Mouse (Mus musculus) liver, adult 2 months (tissue): ENCODE results near the gene Gins2.

ENCODE experiments used
- CTCF ChIP-seq: fragments of 200-500 bp; IDR thresholded peaks from 2 replicates; pipeline ENCODE4 v1.5.1; 2011; ENCODE audit warnings: low read depth, low read length, control low read depth
- POLR2A ChIP-seq: fragments of 200-500 bp; IDR thresholded peaks from 2 replicates; pipeline ENCODE4 v1.6.1; 2011; ENCODE audit warnings: low read length, control low read depth; ENCODE audit not compliant: insufficient read depth; ENCODE audit errors: extremely low read depth

GRCm38 (mm10) chr8:120622161-120622560 is 33.1 kb upstream of the Gins2 start:
- TF ChIP-seq CTCF (no peak), POLR2A (no peak)
